Mouse (Mus musculus): ENCODE results near the gene Ambn. TPM values are rescaled to one million over a fixed set of nuclear protein-coding genes. Genes with fewer than 3 reads are reported as not detected.
"Not testable (repeated sequence)": the region's sequence is repeated elsewhere in the genome, so short reads cannot be mapped to it uniquely, and the experiment has no call there.

The Ambn gene
- not detected in 2 replicates for polyA plus RNA-seq (2015; fragmentation: Nextera tagmentation; extraction: Ambion mirVana)

DNA sequence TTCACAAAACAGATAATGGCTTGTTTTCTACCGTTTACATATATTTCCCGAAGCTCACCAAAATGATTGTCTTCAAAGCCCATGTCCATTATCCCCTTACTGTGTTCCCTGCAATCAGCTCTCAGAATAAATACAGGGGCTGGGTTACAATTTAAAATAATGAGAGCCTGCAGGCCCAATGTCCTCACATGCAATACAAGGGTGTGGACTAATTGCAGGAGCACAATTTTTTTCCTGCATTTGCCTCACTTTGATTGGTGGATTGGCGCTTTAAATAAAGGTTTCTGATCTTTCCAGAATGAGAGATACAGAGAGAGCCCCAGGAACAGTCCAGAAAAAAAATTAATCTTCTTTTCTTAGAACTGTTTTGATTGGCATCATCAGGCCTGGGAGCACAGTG lies at the start of gene Ambn:
Ambn (plus strand) TSS at position 301 of the 400 bp plus-strand sequence.
- Histone ChIP-seq H3K27me3 (no peaks in the 10 kb centered on the region), H3K4me3 (no peak within 1 kb of the TSS), H3K27ac (no peak within 1 kb of the TSS), H3K9ac (no peak within 1 kb of the TSS), H3K9me3 (replicated peaks) (no peaks in the 10 kb centered on the region), H3K4me2 (no peak within 1 kb of the TSS), H3K36me3 (ENCODE audit: poor library complexity, severe bottlenecking) (no peaks in the 10 kb centered on the region), H3K4me1 (no peaks in the 10 kb centered on the region)
- WGBS = 74% methylated on average over 3 of the region's 3 CpGs
- no peak for ATAC-seq

- no peak overlapping the region for H3K27ac ChIP-seq
- H3K36me3 ChIP-seq (ENCODE audit: poor library complexity, severe bottlenecking) = no peaks in the 10 kb centered on the region
- ATAC-seq = no peak
- H3K27me3 ChIP-seq = no peaks in the 10 kb centered on the region
- WGBS = 89% methylated on average over 8 of the region's 8 CpGs
- H3K9ac ChIP-seq = no peak overlapping the region
- no peaks in the 10 kb centered on the region for H3K4me1 ChIP-seq
- no peak overlapping the region for H3K4me2 ChIP-seq
- no peaks in the 10 kb centered on the region for H3K9me3 ChIP-seq (replicated peaks)
- H3K4me3 ChIP-seq = no peak overlapping the region
Measured at GRCm38 (mm10) chr5:88420319-88421065, 35.3 kb upstream of the Ambn start.

- H3K4me1 ChIP-seq; H3K27ac ChIP-seq; H3K4me2 ChIP-seq; ATAC-seq; H3K9me3 ChIP-seq (replicated peaks); H3K27me3 ChIP-seq; H3K9ac ChIP-seq; H3K36me3 ChIP-seq (ENCODE audit: poor library complexity, severe bottlenecking); H3K4me3 ChIP-seq: not testable (repeated sequence)
- WGBS = 79% methylated on average over 2 of the region's 2 CpGs
Measured at GRCm38 (mm10) chr5:88424892-88425291, 30.9 kb upstream of the Ambn start.

DNA sequence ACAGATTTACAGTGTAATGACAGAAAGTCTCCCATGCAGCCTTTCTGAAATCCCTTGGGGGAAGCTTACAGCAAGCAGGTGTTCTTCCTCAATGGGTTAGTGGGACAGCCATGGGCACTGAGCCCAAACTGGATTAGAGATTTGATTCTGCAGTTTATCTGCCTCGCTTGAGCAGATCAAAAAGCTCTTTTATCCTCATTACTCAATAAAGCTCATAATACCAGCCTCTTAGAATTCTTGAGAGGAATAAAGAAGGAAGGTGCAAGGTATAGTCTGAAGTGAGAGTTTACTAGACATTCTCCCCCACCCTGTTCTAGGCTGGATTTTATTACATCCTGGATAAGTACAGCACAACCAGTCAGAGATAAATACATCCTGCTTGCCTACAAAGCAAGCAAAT lies 29.0 kb upstream of the Ambn start:
- Histone ChIP-seq H3K4me3 (no peak overlapping the region), H3K4me1 (peaks cover 6% of the 10 kb centered on the region; the same call in 1 of the 2 replicates), H3K36me3 (ENCODE audit: poor library complexity, severe bottlenecking) (no peaks in the 10 kb centered on the region), H3K27me3 (no peaks in the 10 kb centered on the region), H3K27ac (no peak overlapping the region), H3K9ac (no peak overlapping the region), H3K9me3 (replicated peaks) (no peaks in the 10 kb centered on the region), H3K4me2 (no peak overlapping the region)
- WGBS = 16% methylated on average over 1 of the region's 1 CpGs
- ATAC-seq = peak; percentile 55; the same call in 1 of the 2 replicates

DNA sequence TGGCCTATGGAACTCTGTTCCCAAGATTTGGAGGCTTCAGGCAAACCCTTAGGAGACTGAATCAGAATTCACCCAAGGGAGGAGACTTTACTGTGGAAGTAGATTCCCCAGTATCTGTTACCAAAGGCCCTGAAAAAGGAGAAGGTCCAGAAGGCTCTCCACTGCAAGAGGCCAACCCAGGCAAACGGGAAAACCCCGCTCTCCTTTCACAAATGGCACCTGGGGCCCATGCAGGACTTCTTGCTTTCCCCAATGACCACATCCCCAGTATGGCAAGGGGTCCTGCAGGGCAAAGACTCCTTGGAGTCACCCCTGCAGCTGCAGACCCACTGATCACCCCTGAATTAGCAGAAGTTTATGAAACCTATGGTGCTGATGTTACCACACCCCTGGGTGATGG lies 11.7 kb downstream of the Ambn start:
- H3K36me3 ChIP-seq (ENCODE audit: poor library complexity, severe bottlenecking) = no peaks in the 10 kb centered on the region
- H3K27me3 ChIP-seq = no peaks in the 10 kb centered on the region
- no peaks in the 10 kb centered on the region for H3K9me3 ChIP-seq (replicated peaks)
- no peak overlapping the region for H3K4me2 ChIP-seq
- no peaks in the 10 kb centered on the region for H3K4me1 ChIP-seq
- WGBS = 92% methylated on average over 2 of the region's 2 CpGs
- H3K27ac ChIP-seq = no peak overlapping the region
- no peak for ATAC-seq
- H3K4me3 ChIP-seq = no peak overlapping the region
- H3K9ac ChIP-seq = no peak overlapping the region

- Histone ChIP-seq H3K27me3 (no peaks in the 10 kb centered on the region), H3K4me1 (no peaks in the 10 kb centered on the region), H3K27ac (no peak overlapping the region), H3K9ac (no peak overlapping the region), H3K4me2 (no peak overlapping the region), H3K36me3 (ENCODE audit: poor library complexity, severe bottlenecking) (no peaks in the 10 kb centered on the region), H3K9me3 (replicated peaks) (no peaks in the 10 kb centered on the region), H3K4me3 (no peak overlapping the region)
- WGBS = 91% methylated on average over 4 of the region's 4 CpGs
- ATAC-seq = no peak
Measured at GRCm38 (mm10) chr5:88468807-88469704, 13.3 kb downstream of the Ambn start.

- no peak within 1 kb of the TSS for H3K4me3 ChIP-seq
- ATAC-seq = no peak
- no peak within 1 kb of the TSS for H3K9ac ChIP-seq
- no peaks in the 10 kb centered on the region for H3K9me3 ChIP-seq (replicated peaks)
- no peaks in the 10 kb centered on the region for H3K4me1 ChIP-seq
- H3K27me3 ChIP-seq = 0 out of 2 replicates have a peak, but pooled peaks cover 2% of the 10 kb centered on the region
- no peaks in the 10 kb centered on the region for H3K36me3 ChIP-seq (ENCODE audit: poor library complexity, severe bottlenecking)
- no peak within 1 kb of the TSS for H3K27ac ChIP-seq
- H3K4me2 ChIP-seq = no peak within 1 kb of the TSS
Measured at GRCm38 (mm10) chr5:88487675-88488074, 31.9 kb downstream of the Ambn start, which contains the start of gene Enam. Gene Enam (plus strand): TSS chr5:88487975.

DNA sequence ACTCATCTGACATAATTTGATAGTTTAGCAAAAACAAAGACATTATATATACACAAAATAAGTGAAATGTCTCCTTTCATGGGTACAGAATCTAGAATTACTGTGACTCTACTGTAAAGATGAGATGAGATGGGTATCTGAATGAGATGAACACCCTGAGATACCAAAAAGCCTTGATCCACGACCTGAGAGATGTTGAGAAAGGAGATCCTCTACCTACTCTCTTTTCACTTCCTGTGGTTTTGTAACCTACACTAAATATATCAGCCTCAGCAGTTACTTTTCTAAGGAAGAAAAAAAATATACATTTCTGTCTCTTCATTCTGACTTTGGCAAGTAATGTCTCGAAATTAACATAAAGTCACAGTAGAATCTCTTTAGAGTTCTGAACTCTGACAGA lies 33.2 kb downstream of the Ambn start:
- WGBS = 77% methylated on average over 2 of the region's 2 CpGs

GRCm38 (mm10) chr5:88491111-88491510 lies 35.3 kb downstream of the Ambn start:
- H3K9ac ChIP-seq = no peak overlapping the region
- 19% methylated on average over 5 of the region's 5 CpGs for WGBS
- H3K4me3 ChIP-seq = no peak overlapping the region
- H3K36me3 ChIP-seq (ENCODE audit: poor library complexity, severe bottlenecking) = no peaks in the 10 kb centered on the region
- H3K9me3 ChIP-seq (replicated peaks) = no peaks in the 10 kb centered on the region
- no peaks in the 10 kb centered on the region for H3K4me1 ChIP-seq
- no peak for ATAC-seq
- H3K27ac ChIP-seq = no peak overlapping the region
- H3K27me3 ChIP-seq = 0 out of 2 replicates have a peak, but pooled peaks cover 2% of the 10 kb centered on the region
- no peak overlapping the region for H3K4me2 ChIP-seq

More for the DNA sequence above, 33.2 kb downstream of the Ambn start:
- Histone ChIP-seq H3K9ac (no peak overlapping the region), H3K27ac (no peak overlapping the region), H3K4me2 (no peak overlapping the region), H3K36me3 (ENCODE audit: poor library complexity, severe bottlenecking) (no peaks in the 10 kb centered on the region), H3K4me3 (no peak overlapping the region), H3K27me3 (0 out of 2 replicates have a peak, but pooled peaks cover 2% of the 10 kb centered on the region), H3K9me3 (replicated peaks) (no peaks in the 10 kb centered on the region), H3K4me1 (no peaks in the 10 kb centered on the region)
- no peak for ATAC-seq

DNA sequence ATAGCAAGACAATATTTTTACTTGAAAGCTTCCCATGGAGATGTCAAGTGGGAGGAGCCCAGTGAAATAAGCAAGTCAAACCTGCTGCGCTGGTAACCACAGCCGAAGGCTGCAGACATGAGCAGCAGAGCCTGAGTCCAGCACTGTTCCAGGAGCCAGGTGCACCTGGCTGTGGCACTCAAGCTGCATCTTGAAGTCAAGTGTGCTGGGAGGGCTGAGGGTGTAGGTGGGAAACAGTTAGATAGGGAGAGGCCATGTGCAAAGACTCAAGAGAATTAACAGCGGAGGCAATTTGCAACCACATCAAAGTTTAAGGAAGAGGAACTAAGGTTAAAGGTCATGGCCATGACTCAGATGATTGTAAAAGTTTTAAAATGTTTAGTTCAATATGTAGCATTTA lies 44.0 kb downstream of the Ambn start:
- H3K4me3 ChIP-seq = no peak overlapping the region
- no peak overlapping the region for H3K9ac ChIP-seq
- no peaks in the 10 kb centered on the region for H3K4me1 ChIP-seq
- H3K9me3 ChIP-seq (replicated peaks) = no peaks in the 10 kb centered on the region; the same call in 1 of the 2 replicates
- H3K4me2 ChIP-seq = no peak overlapping the region
- WGBS = 90% methylated on average over 3 of the region's 3 CpGs
- no peaks in the 10 kb centered on the region for H3K27me3 ChIP-seq
- ATAC-seq = no peak
- H3K27ac ChIP-seq = no peak overlapping the region
- no peaks in the 10 kb centered on the region for H3K36me3 ChIP-seq (ENCODE audit: poor library complexity, severe bottlenecking)

DNA sequence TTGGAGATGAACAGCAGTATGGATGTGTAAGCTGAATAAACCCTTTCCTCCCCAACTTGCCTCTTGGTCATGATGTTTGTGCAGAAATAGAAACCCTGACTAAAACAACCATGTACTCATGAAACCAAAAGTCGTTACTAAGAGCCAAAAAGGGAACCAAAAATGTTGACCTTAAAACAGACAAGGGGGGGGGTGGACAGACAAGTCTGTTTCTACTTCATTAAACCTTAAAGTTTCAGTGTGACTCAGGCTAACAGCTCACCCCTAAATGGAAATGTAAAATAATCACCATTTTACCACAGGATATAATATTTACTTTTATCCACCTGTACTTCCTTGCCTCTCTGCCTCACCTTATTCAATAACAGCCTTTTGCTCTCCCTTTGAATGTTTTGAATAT lies 52.8 kb downstream of the Ambn start:
- Histone ChIP-seq H3K4me2 (no peak overlapping the region), H3K27me3 (no peaks in the 10 kb centered on the region), H3K27ac (no peak overlapping the region), H3K4me3 (no peak overlapping the region), H3K36me3 (ENCODE audit: poor library complexity, severe bottlenecking) (no peaks in the 10 kb centered on the region), H3K9ac (no peak overlapping the region), H3K4me1 (no peaks in the 10 kb centered on the region), H3K9me3 (replicated peaks) (no peaks in the 10 kb centered on the region)
- WGBS = 68% methylated on average over 1 of the region's 1 CpGs
- no peak for ATAC-seq

DNA sequence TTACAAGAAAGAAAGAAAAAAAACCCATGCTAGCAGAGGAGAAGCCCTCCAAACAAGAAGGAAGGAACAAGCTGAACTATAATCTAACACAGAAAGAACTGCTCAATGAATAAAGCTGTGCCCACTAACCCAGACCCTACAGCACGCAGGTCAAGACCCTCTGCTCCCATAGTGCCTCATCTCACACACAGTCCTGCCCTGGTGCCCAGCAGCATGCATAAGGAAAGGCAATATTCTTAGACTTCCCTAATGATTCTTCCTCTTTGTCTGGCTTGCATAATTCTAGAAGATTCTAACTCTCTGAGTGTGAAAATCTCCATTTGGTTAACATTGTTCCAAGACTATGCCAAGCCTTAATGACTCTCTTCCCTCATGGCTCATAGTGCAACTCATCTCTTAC lies 53.2 kb downstream of the Ambn start:
- Histone ChIP-seq H3K27me3 (no peaks in the 10 kb centered on the region), H3K4me1 (no peaks in the 10 kb centered on the region), H3K4me2 (no peak overlapping the region), H3K27ac (no peak overlapping the region), H3K9me3 (replicated peaks) (no peaks in the 10 kb centered on the region), H3K9ac (no peak overlapping the region), H3K4me3 (no peak overlapping the region), H3K36me3 (ENCODE audit: poor library complexity, severe bottlenecking) (no peaks in the 10 kb centered on the region)
- 83% methylated on average over 1 of the region's 1 CpGs for WGBS
- no peak for ATAC-seq
